In genomic region chr19:5085145-5085863, GRCm38 (mm10) we compare ENCODE assay signal across 8 mouse cellular contexts. TPM values are rescaled to one million over a fixed set of nuclear protein-coding genes. Genes with fewer than 3 reads are reported as not detected.
DNase-seq lines count a peak whose midpoint lies in the region; ATAC-seq and TF ChIP-seq lines count a peak whose summit lies in the region.

Tmem151a (minus strand) TSS chr19:5085531.

- WGBS in forebrain, embryonic 11.5 days = under 1% methylated on average over 69 of the region's 69 CpGs
- WGBS in liver, adult 2 months = 1% methylated on average over 68 of the region's 69 CpGs
- under 1% methylated on average over 69 of the region's 69 CpGs for WGBS in olfactory bulb, adult 2 months

- H3K27ac ChIP-seq in forebrain, embryonic 11.5 days (ENCODE audit: low read depth, low read length) = no peak within 1 kb of the TSS
- no peak within 1 kb of the TSS for H3K27ac ChIP-seq in liver, adult 2 months (replicated peaks; ENCODE audit: insufficient read depth, low read depth, low read length)
- H3K27ac ChIP-seq in olfactory bulb, adult 2 months (ENCODE audit: insufficient read depth, low read depth, low read length) = peak within 1 kb of the TSS; percentile 94

- H3K9ac ChIP-seq in forebrain, embryonic 11.5 days (ENCODE audit: low read length) = peak within 1 kb of the TSS; percentile 29
- peak within 1 kb of the TSS; percentile 71 for H3K9ac ChIP-seq in liver, adult 2 months (ENCODE audit: low read depth, low read length)

- H3K4me3 ChIP-seq in forebrain, embryonic 11.5 days (ENCODE audit: low read depth, low read length) = peak within 1 kb of the TSS; percentile 38
- peak within 1 kb of the TSS; percentile 69 for H3K4me3 ChIP-seq in liver, adult 2 months (ENCODE audit: insufficient read depth, low read depth, low read length)
- H3K4me3 ChIP-seq in olfactory bulb, adult 2 months (ENCODE audit: insufficient read depth, low read depth, low read length) = peak within 1 kb of the TSS; percentile 70

- no peaks in the 10 kb centered on the region for H3K79me2 ChIP-seq in liver, adult 2 months (ENCODE audit: control insufficient read depth, insufficient read depth, low read length)

- ATAC-seq in forebrain, embryonic 11.5 days (replicated peaks; ENCODE audit: low FRiP score) = no peak

- peaks cover 49% of the 10 kb centered on the region for H3K27me3 ChIP-seq in forebrain, embryonic 11.5 days (ENCODE audit: control insufficient read depth, insufficient read depth, low read length)
- H3K27me3 ChIP-seq in liver, adult 2 months (ENCODE audit: control insufficient read depth, insufficient read depth, low read length) = peaks cover 16% of the 10 kb centered on the region

- peaks cover 18% of the 10 kb centered on the region for H3K4me1 ChIP-seq in forebrain, embryonic 11.5 days (replicated peaks; ENCODE audit: control insufficient read depth, insufficient read depth, low read length)
- peaks cover 11% of the 10 kb centered on the region for H3K4me1 ChIP-seq in liver, adult 2 months (ENCODE audit: control insufficient read depth, insufficient read depth, low read length)
- H3K4me1 ChIP-seq in olfactory bulb, adult 2 months (ENCODE audit: control insufficient read depth, insufficient read depth, low read length) = peaks cover 29% of the 10 kb centered on the region

- no peak for TF ChIP-seq POLR2A in liver, adult 2 months (IDR thresholded peaks at IDR 0.05; ENCODE audit: extremely low read depth, insufficient read depth, low read length)
- TF ChIP-seq POLR2A in olfactory bulb, adult 2 months (IDR thresholded peaks at IDR 0.05; ENCODE audit: insufficient read depth, low read depth, low read length) = peak; percentile 78; the same call in 1 of the 2 replicates

- H3K9me3 ChIP-seq in forebrain, embryonic 11.5 days (ENCODE audit: control insufficient read depth, low read length) = no peaks in the 10 kb centered on the region

- DNase-seq in layer of hippocampus, adult 18-20 months (ENCODE audit: low spot score in 2 of 2) = peak in 1 of 2 experiments; percentile 65
- DNase-seq in layer of hippocampus, adult 9-11 months = no peak
- peak; percentile 81 to 82 for DNase-seq in adrenal gland, postnatal 36 days
- no peak for DNase-seq in forebrain, embryonic 11.5 days (ENCODE audit: low spot score)
- peak; percentile 56 for DNase-seq in kidney, adult 9 months
- DNase-seq in liver, adult 2 months (ENCODE audit: extremely low read depth, low read depth, low spot score) = peak; percentile 28
- DNase-seq in gastrocnemius, postnatal 4 days (ENCODE audit: low spot score in 2 of 2) = no peak

- no peaks in the 10 kb centered on the region for H3K36me3 ChIP-seq in forebrain, embryonic 11.5 days (ENCODE audit: control insufficient read depth, insufficient read depth, low read length)
- no peaks in the 10 kb centered on the region for H3K36me3 ChIP-seq in liver, adult 2 months (ENCODE audit: control insufficient read depth, insufficient read depth, low read length)

- H3K4me2 ChIP-seq in forebrain, embryonic 11.5 days (ENCODE audit: low read depth, low read length, severe bottlenecking) = peak within 1 kb of the TSS; percentile 86

- TF ChIP-seq CTCF in liver, adult 2 months (IDR thresholded peaks at IDR 0.05; ENCODE audit: low read depth, low read length) = no peak
- TF ChIP-seq CTCF in olfactory bulb, adult 2 months (IDR thresholded peaks at IDR 0.05; ENCODE audit: insufficient read depth, low read depth, low read length) = no peak

RNA-seq across cellular contexts. Expression of gene Tmem151a, which starts in this region (rescaled TPM):
- total RNA-seq in layer of hippocampus, adult 18-20 months (2021) = 100 to 1,000 TPM; 124 to 128 TPM
- total RNA-seq in adrenal gland, postnatal 36 days (2021) = 1 to 10 TPM; 1.7 TPM
- polyA plus RNA-seq in forebrain, embryonic 11.5 days (2014; fragmentation: Nextera tagmentation; extraction: Ambion mirVana) = 1.2 and 1.8 TPM in 2 replicates
- total RNA-seq in liver, adult 2 months (2014; rRNA removed) = under 0.01 TPM in 2 replicates
- polyA plus RNA-seq in liver, adult 2 months (2012; rRNA removed) = 0.24 and 0.26 TPM in 2 replicates
- not detected in 2 replicates for polyA plus RNA-seq in olfactory bulb, adult 2 months (2012; ENCODE audit: insufficient read depth, insufficient read length, low replicate concordance, missing spikeins)
- total RNA-seq in gastrocnemius, postnatal 4 days (2021) = under 1 TPM; 0.29 to 0.34 TPM

Comparison
In these comparisons a context has a peak if more than half of its experiments do, and no peak if none do; other contexts are left out.
1. RNA of gene Tmem151a (total RNA-seq): 124 to 128 TPM in layer of hippocampus, adult 18-20 months; 1.7 TPM in adrenal gland, postnatal 36 days, 0.29 to 0.34 TPM in gastrocnemius, postnatal 4 days and under 0.01 TPM in liver, adult 2 months; every median in the first group is over 10 times any median in the second.
2. Peak in DNase-seq, H3K4me3 ChIP-seq and H3K9ac ChIP-seq in liver, adult 2 months; RNA of the gene not detected or under 1 TPM.
3. DNase-seq: peak in adrenal gland, postnatal 36 days (2 of 2) and kidney, adult 9 months (single experiment); none in layer of hippocampus, adult 9-11 months (single experiment), forebrain, embryonic 11.5 days (single experiment) and gastrocnemius, postnatal 4 days (0 of 2).
4. Peak in every context shown above with its lines, with median percentiles within 50 percentile points of each other: H3K4me3 ChIP-seq.